Mouse (Mus musculus) thymus, adult 2 months (tissue): ENCODE data around the gene Trim9.

Experiments used
- CTCF ChIP-seq: fragments of 200-500 bp; IDR thresholded peaks from 2 replicates; pipeline ENCODE4 v1.5.1; 2012; ENCODE audit warnings: mild to moderate bottlenecking, control low read depth, low read length, moderate library complexity, borderline replicate concordance; ENCODE audit not compliant: control insufficient read depth, poor library complexity, insufficient read depth; ENCODE audit errors: extremely low read depth
- POLR2A ChIP-seq: fragments of 200-500 bp; IDR thresholded peaks from 2 replicates; pipeline ENCODE4 v1.6.1; 2012; ENCODE audit warnings: mild to moderate bottlenecking, low read length, control low read depth, moderate library complexity; ENCODE audit not compliant: control insufficient read depth, poor library complexity, insufficient read depth; ENCODE audit errors: extremely low read depth

DNA sequence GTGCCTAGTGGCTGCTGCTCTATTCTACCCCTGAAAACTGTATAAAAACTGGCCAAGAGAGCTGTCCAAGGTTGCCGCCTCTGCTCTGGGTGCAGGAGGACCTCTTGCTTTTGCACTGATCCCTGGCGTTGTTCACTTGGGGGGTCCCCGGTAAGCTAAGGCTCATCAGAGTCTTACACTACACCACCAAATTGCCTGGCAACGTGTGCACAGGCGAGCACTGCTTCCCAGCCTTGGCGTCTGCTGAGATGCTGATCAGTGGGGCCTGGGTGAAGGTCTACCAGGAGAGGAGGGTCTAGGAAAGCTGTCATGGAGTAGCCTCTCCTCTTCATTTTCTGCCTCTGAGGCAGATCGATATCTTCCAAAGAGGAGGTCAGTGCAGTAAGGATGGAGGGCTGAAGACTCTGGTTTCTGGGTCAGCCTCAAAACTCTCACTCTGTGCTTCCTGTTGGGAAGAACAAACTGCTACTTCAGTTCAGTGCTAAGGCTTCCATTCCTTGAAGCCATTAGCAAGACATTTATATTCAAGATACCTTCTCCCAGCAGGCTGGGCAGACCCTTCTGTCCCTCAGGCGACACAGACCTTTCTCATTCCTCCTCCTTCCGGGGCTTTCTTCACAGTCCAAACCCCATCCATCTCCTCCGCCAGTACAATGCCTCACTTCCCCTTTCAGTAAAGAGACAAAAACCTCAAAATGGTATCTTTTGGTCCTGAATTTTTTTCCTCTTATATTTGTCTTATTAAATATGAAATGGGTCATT is 54.1 kb downstream of the Trim9 start:
- no peak for TF ChIP-seq POLR2A
- TF ChIP-seq CTCF = no peak
